Mouse (Mus musculus) hindbrain, embryonic 15.5 days (tissue): ENCODE results near the gene Smg6. TPM values are rescaled to one million over a fixed set of nuclear protein-coding genes. Genes with fewer than 3 reads are reported as not detected.
A peak's percentile ranks its signal among the peaks of the same experiment; 100 is the strongest.

Experiments
- ATAC-seq: fragments of 200-750 bp; cut with Nextera tagmentation; 2 replicates; pipeline ENCODE4 v1.8.0; 2017; ENCODE audit warnings: low read depth, moderate number of reproducible peaks, moderate TSS enrichment; ENCODE audit not compliant: low FRiP score
- H3K27ac ChIP-seq: fragments of 300-500 bp; sonication (generic); replicated peaks from 2 replicates; pipeline ENCODE4 v1.5.1; 2015; ENCODE audit warnings: mild to moderate bottlenecking, inconsistent platforms
- H3K27me3 ChIP-seq: fragments of 300-500 bp; sonication (generic); 2 replicates; pipeline ENCODE4 v1.6.1; 2015; ENCODE audit warnings: control low read depth, inconsistent platforms
- H3K36me3 ChIP-seq: fragments of 300-500 bp; sonication (generic); 2 replicates; pipeline ENCODE4 v1.6.1; 2015; ENCODE audit warnings: control low read depth, inconsistent platforms
- H3K4me1 ChIP-seq: fragments of 300-500 bp; sonication (generic); replicated peaks from 2 replicates; pipeline ENCODE4 v1.6.1; 2015; ENCODE audit warnings: control low read depth, inconsistent platforms
- H3K4me2 ChIP-seq: fragments of 300-500 bp; sonication (generic); 2 replicates; pipeline ENCODE4 v1.6.1; 2015; ENCODE audit warnings: moderate library complexity, mild to moderate bottlenecking, inconsistent platforms
- H3K4me3 ChIP-seq: fragments of 300-500 bp; sonication (generic); 2 replicates; pipeline ENCODE4 v1.5.1; 2015; ENCODE audit warnings: mild to moderate bottlenecking, inconsistent platforms
- H3K9ac ChIP-seq: fragments of 300-500 bp; sonication (generic); 2 replicates; pipeline ENCODE4 v1.6.1; 2015; ENCODE audit warnings: inconsistent platforms
- H3K9me3 ChIP-seq: fragments of 300-500 bp; sonication (generic); 2 replicates; pipeline ENCODE4 v1.6.1; 2016; ENCODE audit warnings: control low read depth, inconsistent platforms
- WGBS: fragments of 180-500 bp; shearing (Covaris S2); methylation state at CpG from one replicate; pipeline ENCODE4 v1.1.7; 2015; 5-methylcytosine and 5-hydroxymethylcytosine counted together
- polyA plus RNA-seq: library from polyadenylated mRNA; unstranded; fragments of >200 nt; fragmentation: Nextera tagmentation; extraction: Ambion mirVana; gene quantifications from 2 replicates; pipeline ENCODE4 v1.2.1, GENCODE M21; 2015

Gene Smg6
- polyA plus RNA-seq, 1 experiment from 2014 or later: 13.5 TPM

- Histone ChIP-seq H3K27ac (peak overlapping the region; percentile 77), H3K9me3 (no peaks in the 10 kb centered on the region), H3K4me2 (no peak overlapping the region), H3K4me3 (no peak overlapping the region), H3K36me3 (peaks cover 29% of the 10 kb centered on the region), H3K4me1 (peaks cover 15% of the 10 kb centered on the region), H3K27me3 (no peaks in the 10 kb centered on the region), H3K9ac (no peak overlapping the region)
- 35% methylated on average over 11 of the region's 11 CpGs for WGBS
- peak; percentile 69; the same call in 1 of the 2 replicates for ATAC-seq
Observed at GRCm38 (mm10) chr11:75147106-75147845, 221.7 kb downstream of the Smg6 start.

- Histone ChIP-seq H3K4me1 (peaks cover 15% of the 10 kb centered on the region), H3K27me3 (no peaks in the 10 kb centered on the region), H3K9me3 (no peaks in the 10 kb centered on the region), H3K36me3 (peaks cover 26% of the 10 kb centered on the region), H3K4me3 (no peak overlapping the region), H3K9ac (no peak overlapping the region), H3K27ac (peak overlapping the region; percentile 77), H3K4me2 (no peak overlapping the region)
- peak; percentile 59; the same call in 1 of the 2 replicates for ATAC-seq
- WGBS: 49% methylated on average over 3 of the region's 3 CpGs
Observed at GRCm38 (mm10) chr11:75147846-75148168, 222.2 kb downstream of the Smg6 start.

GRCm38 (mm10) chr11:75148332-75149035, 222.9 kb downstream of the Smg6 start:
- peak; percentile 20; the same call in 1 of the 2 replicates for ATAC-seq
- H3K4me2 ChIP-seq: no peak overlapping the region
- H3K9me3 ChIP-seq: no peaks in the 10 kb centered on the region
- H3K9ac ChIP-seq: no peak overlapping the region
- peaks cover 20% of the 10 kb centered on the region for H3K36me3 ChIP-seq
- H3K27ac ChIP-seq: peak overlapping the region; percentile 77
- peaks cover 15% of the 10 kb centered on the region for H3K4me1 ChIP-seq
- no peaks in the 10 kb centered on the region for H3K27me3 ChIP-seq
- 92% methylated on average over 10 of the region's 11 CpGs for WGBS
- H3K4me3 ChIP-seq: no peak overlapping the region

GRCm38 (mm10) chr11:75150346-75150745, 224.7 kb downstream of the Smg6 start:
- H3K27me3 ChIP-seq: no peaks in the 10 kb centered on the region
- H3K4me1 ChIP-seq: peaks cover 15% of the 10 kb centered on the region
- no peak overlapping the region for H3K9ac ChIP-seq
- H3K9me3 ChIP-seq: no peaks in the 10 kb centered on the region
- no peak overlapping the region for H3K27ac ChIP-seq
- ATAC-seq: no peak
- H3K4me3 ChIP-seq: no peak overlapping the region
- H3K36me3 ChIP-seq: peaks cover 6% of the 10 kb centered on the region
- WGBS: 76% methylated on average over 1 of the region's 1 CpGs
- no peak overlapping the region for H3K4me2 ChIP-seq

GRCm38 (mm10) chr11:75152603-75153557, 227.3 kb downstream of the Smg6 start:
- Histone ChIP-seq H3K4me3 (no peak overlapping the region), H3K36me3 (peaks cover 9% of the 10 kb centered on the region; the same call in 1 of the 2 replicates), H3K27me3 (no peaks in the 10 kb centered on the region), H3K9me3 (no peaks in the 10 kb centered on the region), H3K27ac (peak overlapping the region; percentile 48), H3K9ac (no peak overlapping the region), H3K4me2 (no peak overlapping the region), H3K4me1 (peaks cover 2% of the 10 kb centered on the region)
- WGBS: 81% methylated on average over 18 of the region's 18 CpGs
- ATAC-seq: no peak

GRCm38 (mm10) chr11:75154053-75154585, 228.5 kb downstream of the Smg6 start:
- H3K4me3 ChIP-seq: no peak overlapping the region
- H3K27me3 ChIP-seq: no peaks in the 10 kb centered on the region
- H3K4me2 ChIP-seq: no peak overlapping the region
- no peak overlapping the region for H3K27ac ChIP-seq
- H3K4me1 ChIP-seq: no peaks in the 10 kb centered on the region
- no peak overlapping the region for H3K9ac ChIP-seq
- no peaks in the 10 kb centered on the region for H3K9me3 ChIP-seq
- ATAC-seq: no peak
- peaks cover 9% of the 10 kb centered on the region; the same call in 1 of the 2 replicates for H3K36me3 ChIP-seq
- 70% methylated on average over 6 of the region's 6 CpGs for WGBS

GRCm38 (mm10) chr11:75155985-75156384, 230.4 kb downstream of the Smg6 start:
- Histone ChIP-seq H3K9me3 (no peaks in the 10 kb centered on the region), H3K36me3 (0 out of 2 replicates have a peak, but pooled peaks cover 3% of the 10 kb centered on the region), H3K27ac (peak overlapping the region; percentile 25; the same call in 1 of the 2 replicates), H3K4me2 (no peak overlapping the region), H3K4me3 (no peak overlapping the region), H3K9ac (0 out of 2 replicates have a peak overlapping the region, but pooled peaks have one; percentile 13), H3K4me1 (no peaks in the 10 kb centered on the region), H3K27me3 (no peaks in the 10 kb centered on the region)
- no peak for ATAC-seq
- WGBS: 82% methylated on average over 6 of the region's 6 CpGs

- H3K4me3 ChIP-seq: no peak overlapping the region
- H3K4me2 ChIP-seq: no peak overlapping the region
- H3K36me3 ChIP-seq: 0 out of 2 replicates have a peak, but pooled peaks cover 3% of the 10 kb centered on the region
- no peaks in the 10 kb centered on the region for H3K27me3 ChIP-seq
- no peak overlapping the region for H3K9ac ChIP-seq
- WGBS: 69% methylated on average over 5 of the region's 5 CpGs
- H3K9me3 ChIP-seq: no peaks in the 10 kb centered on the region
- no peak for ATAC-seq
- H3K27ac ChIP-seq: 0 out of 2 replicates have a peak overlapping the region, but pooled peaks have one; percentile 25
- no peaks in the 10 kb centered on the region for H3K4me1 ChIP-seq
Observed at GRCm38 (mm10) chr11:75156416-75156815, 230.8 kb downstream of the Smg6 start.

GRCm38 (mm10) chr11:75157037-75157436, 231.4 kb downstream of the Smg6 start:
- peak overlapping the region; percentile 25; the same call in 1 of the 2 replicates for H3K27ac ChIP-seq
- no peaks in the 10 kb centered on the region for H3K4me1 ChIP-seq
- H3K36me3 ChIP-seq: 0 out of 2 replicates have a peak, but pooled peaks cover 3% of the 10 kb centered on the region
- no peaks in the 10 kb centered on the region for H3K9me3 ChIP-seq
- H3K4me2 ChIP-seq: no peak overlapping the region
- no peak for ATAC-seq
- H3K9ac ChIP-seq: no peak overlapping the region
- 57% methylated on average over 4 of the region's 4 CpGs for WGBS
- no peak overlapping the region for H3K4me3 ChIP-seq
- H3K27me3 ChIP-seq: no peaks in the 10 kb centered on the region

GRCm38 (mm10) chr11:75157901-75158300, 232.3 kb downstream of the Smg6 start:
- Histone ChIP-seq H3K9me3 (no peaks in the 10 kb centered on the region), H3K9ac (no peak overlapping the region), H3K4me3 (no peak overlapping the region), H3K27ac (0 out of 2 replicates have a peak overlapping the region, but pooled peaks have one; percentile 20), H3K36me3 (peaks cover 5% of the 10 kb centered on the region; the same call in 1 of the 2 replicates), H3K4me2 (no peak overlapping the region), H3K27me3 (peaks cover 7% of the 10 kb centered on the region), H3K4me1 (no peaks in the 10 kb centered on the region)
- ATAC-seq: no peak
- WGBS: 38% methylated on average over 2 of the region's 2 CpGs

GRCm38 (mm10) chr11:75158432-75158831, 232.8 kb downstream of the Smg6 start:
- Histone ChIP-seq H3K27me3 (peaks cover 12% of the 10 kb centered on the region), H3K4me2 (no peak overlapping the region), H3K9me3 (no peaks in the 10 kb centered on the region), H3K4me1 (no peaks in the 10 kb centered on the region), H3K9ac (no peak overlapping the region), H3K36me3 (peaks cover 10% of the 10 kb centered on the region; the same call in 1 of the 2 replicates), H3K27ac (no peak overlapping the region), H3K4me3 (no peak overlapping the region)
- no peak for ATAC-seq
- WGBS: 95% methylated on average over 14 of the region's 14 CpGs
